Mouse (Mus musculus): ENCODE results near the gene Nsrp1. TPM values are rescaled to one million over a fixed set of nuclear protein-coding genes. Genes with fewer than 3 reads are reported as not detected.
A peak's percentile ranks its signal among the peaks of the same experiment; 100 is the strongest.

The Nsrp1 gene
- polyA plus RNA-seq, 1 experiment from 2014 or later: 71.1 TPM

GRCm38 (mm10) chr11:77000741-77001140 is 77.5 kb downstream of the Nsrp1 start:
- ATAC-seq (ENCODE audit: low FRiP score): no peak
- WGBS: 60% methylated on average over 5 of the region's 5 CpGs
- Histone ChIP-seq H3K4me1 (peaks cover 18% of the 10 kb centered on the region), H3K9ac (no peak overlapping the region), H3K27ac (no peak overlapping the region), H3K36me3 (no peaks in the 10 kb centered on the region), H3K27me3 (peaks cover 63% of the 10 kb centered on the region), H3K9me3 (replicated peaks) (no peaks in the 10 kb centered on the region), H3K4me2 (replicated peaks) (no peak overlapping the region), H3K4me3 (no peak overlapping the region)

DNA sequence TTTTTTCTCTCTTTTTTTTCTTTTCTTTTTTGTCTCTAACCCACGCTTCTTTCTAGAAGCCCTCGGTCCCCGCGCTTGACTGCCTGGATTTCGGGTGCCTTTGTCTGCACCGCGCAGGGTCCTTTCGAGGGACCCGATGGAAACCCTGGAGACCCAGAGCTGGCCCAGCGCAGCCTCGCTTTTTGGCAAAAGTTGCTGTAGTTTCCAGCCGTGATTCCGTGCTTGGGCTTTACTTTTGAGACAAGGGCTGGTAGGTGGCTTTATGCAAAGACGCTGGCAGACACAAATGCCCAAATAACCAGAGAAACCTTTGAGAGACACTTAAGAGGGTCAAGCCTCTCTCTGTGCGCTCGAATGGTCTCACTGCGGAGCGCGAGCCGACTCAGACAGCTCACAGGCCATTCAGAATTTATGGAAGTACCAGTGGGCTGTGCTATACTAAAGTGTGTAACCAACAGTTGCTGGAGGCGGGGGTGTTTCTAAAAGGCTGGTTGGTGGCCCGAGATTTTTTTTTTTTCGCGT is 79.5 kb downstream of the Nsrp1 start:
- ATAC-seq (ENCODE audit: low FRiP score): no peak
- WGBS: 12% methylated on average over 24 of the region's 24 CpGs
- Histone ChIP-seq H3K9ac (peak overlapping the region; percentile 49; the same call in 1 of the 2 replicates), H3K27me3 (peaks cover 71% of the 10 kb centered on the region), H3K4me2 (replicated peaks) (peak overlapping the region; percentile 85), H3K9me3 (replicated peaks) (no peaks in the 10 kb centered on the region), H3K36me3 (no peaks in the 10 kb centered on the region), H3K4me3 (peak overlapping the region; percentile 41), H3K27ac (no peak overlapping the region), H3K4me1 (peaks cover 18% of the 10 kb centered on the region)

DNA sequence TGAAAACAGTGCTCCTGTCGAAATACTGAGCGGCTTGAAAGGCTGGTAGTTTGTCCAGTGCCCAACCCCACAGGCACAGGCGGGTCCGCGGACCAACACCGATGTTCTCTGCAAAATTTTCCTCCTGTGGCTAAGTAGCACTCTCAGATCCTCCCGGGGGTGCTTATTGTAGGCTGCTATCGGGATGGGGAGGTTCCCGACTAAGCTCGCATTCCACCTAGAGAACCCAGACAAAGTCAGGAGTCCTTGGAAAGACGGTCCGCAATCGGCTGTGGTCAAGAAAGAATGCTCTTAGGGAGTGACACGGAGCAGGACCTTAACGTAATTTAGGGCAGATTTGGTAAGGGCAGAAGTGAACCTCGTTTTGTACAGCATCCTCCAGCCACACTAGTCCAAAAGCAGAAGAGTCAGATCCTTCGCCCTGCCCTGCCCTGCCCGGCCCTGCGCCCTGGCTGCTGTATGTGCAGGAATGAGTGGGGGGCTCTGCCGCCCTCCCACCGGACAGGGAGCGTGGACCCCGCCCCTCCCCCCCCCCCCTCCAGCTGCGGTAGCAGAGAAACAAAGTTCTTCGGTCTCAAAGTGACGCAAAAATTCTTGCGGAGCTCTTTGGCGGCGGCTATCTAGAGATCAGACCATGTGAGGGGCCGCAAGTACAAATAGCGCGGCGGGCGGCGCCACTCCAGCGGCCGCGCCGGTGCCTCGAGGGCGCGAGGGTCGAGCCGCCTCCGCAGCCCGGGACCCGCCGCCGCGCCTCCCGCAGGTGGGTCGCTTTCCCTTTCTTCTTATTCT is 80.1 kb downstream of the Nsrp1 start, which contains the start of gene Slc6a4:
TSS of gene Slc6a4 (plus strand) at position 688 of the 789 bp plus-strand sequence.
- Histone ChIP-seq H3K9me3 (replicated peaks) (no peaks in the 10 kb centered on the region), H3K4me1 (peaks cover 18% of the 10 kb centered on the region), H3K4me3 (peak within 1 kb of the TSS; percentile 41), H3K4me2 (replicated peaks) (peak within 1 kb of the TSS; percentile 85), H3K27ac (no peak within 1 kb of the TSS), H3K27me3 (peaks cover 71% of the 10 kb centered on the region), H3K9ac (peak within 1 kb of the TSS; percentile 49), H3K36me3 (no peaks in the 10 kb centered on the region)
- ATAC-seq (ENCODE audit: low FRiP score): no peak
- WGBS: under 1% methylated on average over 49 of the region's 52 CpGs

DNA sequence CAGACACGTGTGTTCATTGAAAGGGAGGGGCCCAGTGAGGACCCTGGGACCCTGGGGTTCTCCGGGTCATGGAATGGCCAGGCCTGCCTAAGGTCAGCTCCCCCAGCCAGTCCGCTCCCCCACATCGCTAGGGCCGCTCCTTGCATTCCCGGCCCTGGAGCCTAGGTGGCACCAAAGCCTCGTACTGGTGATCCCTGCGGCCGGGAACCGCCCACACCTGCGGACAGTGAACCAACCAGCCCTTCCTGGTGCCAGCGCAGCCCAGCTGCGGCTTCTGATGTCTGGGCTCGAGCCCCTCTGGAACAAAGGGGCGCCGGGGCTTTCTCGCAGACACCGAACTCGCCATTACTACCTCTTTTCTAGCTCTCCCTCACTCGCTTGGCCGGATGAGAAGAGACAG is 80.9 kb downstream of the Nsrp1 start:
- no peaks in the 10 kb centered on the region for H3K36me3 ChIP-seq
- ATAC-seq (ENCODE audit: low FRiP score): peak; percentile 80
- peaks cover 22% of the 10 kb centered on the region for H3K4me1 ChIP-seq
- H3K4me2 ChIP-seq (replicated peaks): peak overlapping the region; percentile 85
- H3K9ac ChIP-seq: peak overlapping the region; percentile 46; the same call in 1 of the 2 replicates
- H3K4me3 ChIP-seq: peak overlapping the region; percentile 41
- H3K27ac ChIP-seq: no peak overlapping the region
- WGBS: under 1% methylated on average over 21 of the region's 21 CpGs
- peaks cover 67% of the 10 kb centered on the region for H3K27me3 ChIP-seq
- no peaks in the 10 kb centered on the region for H3K9me3 ChIP-seq (replicated peaks)

DNA sequence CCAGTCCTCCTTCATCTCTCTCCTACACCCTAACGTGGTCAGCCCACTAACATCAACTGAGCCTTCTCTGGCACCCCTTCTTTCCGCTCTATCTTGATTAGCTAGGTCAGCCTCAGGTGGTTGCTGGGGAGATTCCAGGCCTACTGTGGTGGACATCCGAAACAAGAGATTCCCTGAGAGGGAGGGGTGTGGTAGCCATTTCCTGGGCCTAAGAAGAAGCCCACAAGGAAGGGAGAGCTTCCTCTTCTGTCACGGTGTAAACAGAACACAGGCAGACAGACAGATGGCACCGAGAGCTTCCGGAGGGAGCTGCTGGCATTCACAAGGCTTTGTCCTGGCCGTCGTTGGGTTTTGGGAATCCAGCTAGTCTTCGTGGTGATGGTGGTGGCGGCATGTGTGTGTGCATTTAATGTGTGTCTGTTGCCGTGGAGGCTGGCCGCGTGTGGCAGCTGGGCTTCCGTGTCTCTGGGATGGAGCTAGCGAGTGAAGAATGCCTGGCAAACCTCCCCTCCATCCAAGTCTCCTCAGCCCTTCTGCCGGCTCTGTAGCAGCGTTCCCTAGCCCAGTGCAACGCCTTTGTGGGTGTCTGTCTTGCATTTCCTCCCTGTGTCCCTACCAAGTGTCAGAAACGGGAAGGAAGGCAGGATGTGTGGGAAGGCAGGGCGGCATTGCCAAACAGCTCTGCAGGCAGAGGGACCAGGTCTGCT is 82.1 kb downstream of the Nsrp1 start:
- WGBS: 57% methylated on average over 20 of the region's 20 CpGs
- Histone ChIP-seq H3K4me2 (replicated peaks) (no peak overlapping the region), H3K4me3 (no peak overlapping the region), H3K27me3 (peaks cover 57% of the 10 kb centered on the region), H3K9ac (no peak overlapping the region), H3K4me1 (peaks cover 22% of the 10 kb centered on the region), H3K9me3 (replicated peaks) (no peaks in the 10 kb centered on the region), H3K27ac (no peak overlapping the region), H3K36me3 (no peaks in the 10 kb centered on the region)
- ATAC-seq (ENCODE audit: low FRiP score): no peak

MicroRNA genes within 50 kb of the gene (microRNA counts, 519-probe panel; counts per million panel counts)
- microRNA mmu-miR-423-3p (3,943 counts per million, percentile 80 among the panel's probes with 10 or more counts), microRNA mmu-miR-423-5p (3,188 counts per million, percentile 71 among the panel's probes with 10 or more counts)

Small RNA genes lying within 50 kb of the gene (microRNA-seq; reads per million reads assigned to microRNA genes)
- 7,514 reads per million, percentile 92 among the genes with 10 or more reads in this experiment for gene Mir423

Other genes starting within 250 kb of the Nsrp1 start
- gene Cpd, start 231.4 kb downstream of the Nsrp1 start, polyA plus RNA-seq (2016; fragmentation: Nextera tagmentation; extraction: Ambion mirVana): 15.4 and 15.6 TPM in 2 replicates
- gene Tmigd1, start 176.3 kb downstream of the Nsrp1 start, polyA plus RNA-seq (2016; fragmentation: Nextera tagmentation; extraction: Ambion mirVana): 0.21 TPM in 1 of 2 replicates, not detected in the other
- gene Blmh, start 153.6 kb downstream of the Nsrp1 start, polyA plus RNA-seq (2016; fragmentation: Nextera tagmentation; extraction: Ambion mirVana): 168 and 186 TPM in 2 replicates
- 4.3 and 4.4 TPM in 2 replicates for gene Slc6a4, start 79.8 kb downstream of the Nsrp1 start, polyA plus RNA-seq (2016; fragmentation: Nextera tagmentation; extraction: Ambion mirVana)
- 0.27 and 0.47 TPM in 2 replicates for gene Efcab5, start 110.5 kb upstream of the Nsrp1 start, polyA plus RNA-seq (2016; fragmentation: Nextera tagmentation; extraction: Ambion mirVana)
- 17.1 and 18.1 TPM in 2 replicates for gene Ssh2, start 137.9 kb upstream of the Nsrp1 start, polyA plus RNA-seq (2016; fragmentation: Nextera tagmentation; extraction: Ambion mirVana)